In genomic region chr7:78814766-78815165, GRCm38 (mm10) we compare ENCODE assay signal across 15 mouse cellular contexts. TPM values are rescaled to one million over a fixed set of nuclear protein-coding genes. Genes with fewer than 3 reads are reported as not detected.
DNase-seq lines count a peak whose midpoint lies in the region; ATAC-seq and TF ChIP-seq lines count a peak whose summit lies in the region.
"Had no signal": no experiment of that assay in that cellular context is flagged by ENCODE, and none has a peak within 500 bp of the region (broad histone marks: within the 10 kb centered on the region; RNA-seq: fewer than 3 reads in every experiment).

No protein-coding gene starts in this region.

- H3K4me3 ChIP-seq in forebrain, embryonic 13.5 days, result no peak overlapping the region
- no peak overlapping the region for H3K4me3 ChIP-seq in forebrain, embryonic 10.5 days
- no peak overlapping the region for H3K4me3 ChIP-seq in kidney, adult 2 months (ENCODE audit: insufficient read depth, low read depth, low read length)
- H3K4me3 ChIP-seq in kidney, embryonic 14.5 days (ENCODE audit: low read length), result no peak overlapping the region
- no peak overlapping the region for H3K4me3 ChIP-seq in midbrain, postnatal 0 days (ENCODE audit: low read depth, low read length)
- H3K4me3 ChIP-seq: heart, embryonic 15.5 days; stomach, embryonic 15.5 days had no signal

- H3K9me3 ChIP-seq in forebrain, embryonic 13.5 days (replicated peaks), result no peaks in the 10 kb centered on the region
- H3K9me3 ChIP-seq in forebrain, embryonic 10.5 days, result no peaks in the 10 kb centered on the region
- H3K9me3 ChIP-seq in kidney, embryonic 14.5 days (ENCODE audit: control insufficient read depth, low read length), result no peaks in the 10 kb centered on the region
- H3K9me3 ChIP-seq in midbrain, postnatal 0 days (ENCODE audit: low read length), result no peaks in the 10 kb centered on the region
- H3K9me3 ChIP-seq: heart, embryonic 15.5 days; stomach, embryonic 15.5 days had no signal

- peak overlapping the region; percentile 51 for H3K27ac ChIP-seq in forebrain, embryonic 13.5 days
- H3K27ac ChIP-seq in forebrain, embryonic 10.5 days, result no peak overlapping the region
- H3K27ac ChIP-seq in kidney, adult 2 months (ENCODE audit: insufficient read depth, low read depth, low read length), result peak overlapping the region; percentile 68; the same call in 1 of the 2 replicates
- H3K27ac ChIP-seq in kidney, embryonic 14.5 days (ENCODE audit: low read depth, low read length), result no peak overlapping the region
- H3K27ac ChIP-seq in midbrain, postnatal 0 days (ENCODE audit: low read depth, low read length), result peak overlapping the region; percentile 51
- H3K27ac ChIP-seq: heart, embryonic 15.5 days; stomach, embryonic 15.5 days had no signal

- H3K4me1 ChIP-seq in forebrain, embryonic 13.5 days, result peaks cover 8% of the 10 kb centered on the region; the same call in 1 of the 2 replicates
- no peaks in the 10 kb centered on the region for H3K4me1 ChIP-seq in forebrain, embryonic 10.5 days
- H3K4me1 ChIP-seq in kidney, adult 2 months (ENCODE audit: control insufficient read depth, insufficient read depth, low read length), result peaks cover 10% of the 10 kb centered on the region
- no peaks in the 10 kb centered on the region for H3K4me1 ChIP-seq in kidney, embryonic 14.5 days (ENCODE audit: control insufficient read depth, insufficient read depth, low read length)
- H3K4me1 ChIP-seq in midbrain, postnatal 0 days (ENCODE audit: insufficient read depth, low read length), result no peaks in the 10 kb centered on the region
- H3K4me1 ChIP-seq: heart, embryonic 15.5 days; stomach, embryonic 15.5 days had no signal

- H3K27me3 ChIP-seq in forebrain, embryonic 13.5 days, result no peaks in the 10 kb centered on the region
- H3K27me3 ChIP-seq in forebrain, embryonic 10.5 days (ENCODE audit: poor library complexity, severe bottlenecking), result no peaks in the 10 kb centered on the region
- no peaks in the 10 kb centered on the region for H3K27me3 ChIP-seq in kidney, adult 2 months (replicated peaks; ENCODE audit: control insufficient read depth, insufficient read depth, low read length)
- H3K27me3 ChIP-seq in kidney, embryonic 14.5 days (ENCODE audit: control insufficient read depth, insufficient read depth, low read length), result no peaks in the 10 kb centered on the region
- H3K27me3 ChIP-seq in midbrain, postnatal 0 days (ENCODE audit: insufficient read depth, low read length), result no peaks in the 10 kb centered on the region
- H3K27me3 ChIP-seq: CH12.LX; heart, embryonic 15.5 days; stomach, embryonic 15.5 days had no signal

- no peak overlapping the region for H3K4me2 ChIP-seq in forebrain, embryonic 13.5 days
- H3K4me2 ChIP-seq in kidney, embryonic 14.5 days (replicated peaks; ENCODE audit: low read depth, low read length), result no peak overlapping the region
- no peak overlapping the region for H3K4me2 ChIP-seq in midbrain, postnatal 0 days (ENCODE audit: low read depth, low read length, poor library complexity, severe bottlenecking)
- H3K4me2 ChIP-seq: heart, embryonic 15.5 days; stomach, embryonic 15.5 days had no signal

- DNase-seq in forebrain, embryonic 10.5 days (ENCODE audit: extremely low spot score, low spot score), result no peak
- DNase-seq in kidney, adult 2 months, result peak; percentile 75
- DNase-seq in kidney, adult 9 months, result peak; percentile 67
- DNase-seq in midbrain, postnatal 0 days (ENCODE audit: low spot score), result peak; percentile 51
- no peak for DNase-seq in layer of hippocampus, adult 18-20 months (ENCODE audit: low spot score in 2 of 2)
- no peak for DNase-seq in thymus, postnatal 14 days
- DNase-seq: adrenal gland, postnatal 25 days; cerebellum, postnatal 25 days; lung, postnatal 36 days; retina, postnatal 1 day had no signal

- no peak overlapping the region for H3K9ac ChIP-seq in forebrain, embryonic 13.5 days
- no peak overlapping the region for H3K9ac ChIP-seq in kidney, embryonic 14.5 days (ENCODE audit: low read depth, low read length)
- H3K9ac ChIP-seq in midbrain, postnatal 0 days (replicated peaks; ENCODE audit: low read length, poor library complexity, severe bottlenecking), result peak overlapping the region; percentile 36; the same call in 1 of the 2 replicates
- H3K9ac ChIP-seq: heart, embryonic 15.5 days; stomach, embryonic 15.5 days had no signal

- TF ChIP-seq POLR2A in kidney, adult 2 months (IDR thresholded peaks at IDR 0.05; ENCODE audit: low read depth, low read length), result no peak

- no peak for TF ChIP-seq CTCF in kidney, adult 2 months (conservative IDR thresholded peaks at IDR 0.05; ENCODE audit: insufficient read depth, insufficient read length, low read depth, low read length)
- TF ChIP-seq CTCF in midbrain, postnatal 0 days (IDR thresholded peaks at IDR 0.05), result no peak

- ATAC-seq in forebrain, embryonic 13.5 days, result 0 out of 2 replicates have a peak, but pooled peaks have one; percentile 33
- ATAC-seq in kidney, embryonic 14.5 days (ENCODE audit: low FRiP score, low TSS enrichment), result no peak
- no peak for ATAC-seq in midbrain, postnatal 0 days (ENCODE audit: low FRiP score)

- no peaks in the 10 kb centered on the region for H3K36me3 ChIP-seq in forebrain, embryonic 13.5 days (ENCODE audit: poor library complexity, severe bottlenecking)
- no peaks in the 10 kb centered on the region for H3K36me3 ChIP-seq in forebrain, embryonic 10.5 days (replicated peaks)
- no peaks in the 10 kb centered on the region for H3K36me3 ChIP-seq in kidney, adult 2 months (ENCODE audit: control insufficient read depth, insufficient read depth, low read length)
- no peaks in the 10 kb centered on the region for H3K36me3 ChIP-seq in kidney, embryonic 14.5 days (ENCODE audit: control insufficient read depth, insufficient read depth, low read length)
- H3K36me3 ChIP-seq in midbrain, postnatal 0 days (ENCODE audit: insufficient read depth, low read length), result no peaks in the 10 kb centered on the region
- H3K36me3 ChIP-seq: heart, embryonic 15.5 days; stomach, embryonic 15.5 days had no signal

RNA-seq across cellular contexts. Expression of gene Mrpl46, which starts 31.4 kb away (rescaled TPM):
- polyA plus RNA-seq in forebrain, embryonic 13.5 days (2015; fragmentation: Nextera tagmentation; extraction: Ambion mirVana), result 63.5 and 63.6 TPM in 2 replicates
- polyA plus RNA-seq in forebrain, embryonic 10.5 days (2016; fragmentation: Nextera tagmentation; extraction: Ambion mirVana), result 85.9 and 86.2 TPM in 2 replicates
- polyA plus RNA-seq in kidney, adult 2 months (2012; rRNA removed), result 33.7 and 36.5 TPM in 2 replicates
- 71.8 and 85.4 TPM in 2 replicates for polyA plus RNA-seq in kidney, embryonic 14.5 days (2014; fragmentation: Nextera tagmentation; extraction: Ambion mirVana)
- total RNA-seq in midbrain, postnatal 0 days (2014; rRNA removed), result 25.0 and 30.2 TPM in 2 replicates
- polyA plus RNA-seq in midbrain, postnatal 0 days (2015; fragmentation: Nextera tagmentation; extraction: Ambion mirVana), result 66.1 and 66.4 TPM in 2 replicates
- total RNA-seq in layer of hippocampus, adult 18-20 months (2021), result 10 to 100 TPM; 29.2 to 29.7 TPM

RNA-seq across cellular contexts. Expression of gene Mrps11, which starts 31.8 kb away (rescaled TPM):
- 79.2 and 81.2 TPM in 2 replicates for polyA plus RNA-seq in forebrain, embryonic 13.5 days (2015; fragmentation: Nextera tagmentation; extraction: Ambion mirVana)
- 87.0 and 90.5 TPM in 2 replicates for polyA plus RNA-seq in forebrain, embryonic 10.5 days (2016; fragmentation: Nextera tagmentation; extraction: Ambion mirVana)
- 60.6 and 69.4 TPM in 2 replicates for polyA plus RNA-seq in kidney, adult 2 months (2012; rRNA removed)
- polyA plus RNA-seq in kidney, embryonic 14.5 days (2014; fragmentation: Nextera tagmentation; extraction: Ambion mirVana), result 83.5 and 112 TPM in 2 replicates
- 32.8 and 53.1 TPM in 2 replicates for total RNA-seq in midbrain, postnatal 0 days (2014; rRNA removed)
- polyA plus RNA-seq in midbrain, postnatal 0 days (2015; fragmentation: Nextera tagmentation; extraction: Ambion mirVana), result 56.8 and 68.1 TPM in 2 replicates
- total RNA-seq in layer of hippocampus, adult 18-20 months (2021), result 10 to 100 TPM; 39.9 to 40.9 TPM

RNA-seq across cellular contexts. Expression of gene Det1, which starts 32.3 kb away (rescaled TPM):
- polyA plus RNA-seq in forebrain, embryonic 13.5 days (2015; fragmentation: Nextera tagmentation; extraction: Ambion mirVana), result 19.0 and 21.0 TPM in 2 replicates
- polyA plus RNA-seq in forebrain, embryonic 10.5 days (2016; fragmentation: Nextera tagmentation; extraction: Ambion mirVana), result 23.4 and 24.2 TPM in 2 replicates
- polyA plus RNA-seq in kidney, adult 2 months (2012; rRNA removed), result 10.6 and 11.2 TPM in 2 replicates
- polyA plus RNA-seq in kidney, embryonic 14.5 days (2014; fragmentation: Nextera tagmentation; extraction: Ambion mirVana), result 19.6 and 23.3 TPM in 2 replicates
- 12.1 and 13.2 TPM in 2 replicates for total RNA-seq in midbrain, postnatal 0 days (2014; rRNA removed)
- polyA plus RNA-seq in midbrain, postnatal 0 days (2015; fragmentation: Nextera tagmentation; extraction: Ambion mirVana), result 5.8 and 6.2 TPM in 2 replicates
- total RNA-seq in layer of hippocampus, adult 18-20 months (2021), result 1 to 10 TPM; 6.3 to 7.6 TPM

Comparison
In these comparisons a context has a peak if more than half of its experiments do, and no peak if none do; other contexts are left out.
1. H3K27ac ChIP-seq: peak in forebrain, embryonic 13.5 days (single experiment), kidney, adult 2 months (single experiment) and midbrain, postnatal 0 days (single experiment); none in forebrain, embryonic 10.5 days (single experiment) and kidney, embryonic 14.5 days (single experiment).
2. DNase-seq: peak in kidney, adult 2 months (single experiment), kidney, adult 9 months (single experiment) and midbrain, postnatal 0 days (single experiment); none in forebrain, embryonic 10.5 days (single experiment), layer of hippocampus, adult 18-20 months (0 of 2) and thymus, postnatal 14 days (single experiment).